Mouse (Mus musculus) intestine, embryonic 15.5 days (tissue): ENCODE results near the gene Cc2d1a. TPM values are rescaled to one million over a fixed set of nuclear protein-coding genes. Genes with fewer than 3 reads are reported as not detected.

Source experiments
- ATAC-seq: fragments of 200-750 bp; cut with Nextera tagmentation; 2 replicates; pipeline ENCODE4 v1.8.0; 2017; ENCODE audit warnings: moderate TSS enrichment, moderate library complexity
- H3K27ac ChIP-seq: fragments of 300-500 bp; sonication (generic); 2 replicates; pipeline ENCODE4 v1.5.1; 2015; ENCODE audit warnings: mild to moderate bottlenecking, inconsistent platforms
- H3K27me3 ChIP-seq: fragments of 300-500 bp; sonication (generic); replicated peaks from 2 replicates; pipeline ENCODE4 v1.6.1; 2015; ENCODE audit warnings: inconsistent platforms
- H3K36me3 ChIP-seq: fragments of 300-500 bp; sonication (generic); 2 replicates; pipeline ENCODE4 v1.6.1; 2015; ENCODE audit warnings: inconsistent platforms
- H3K4me1 ChIP-seq: fragments of 300-500 bp; sonication (generic); replicated peaks from 2 replicates; pipeline ENCODE4 v1.6.1; 2015; ENCODE audit warnings: inconsistent platforms
- H3K4me2 ChIP-seq: fragments of 300-500 bp; sonication (generic); replicated peaks from 2 replicates; pipeline ENCODE4 v1.6.1; 2015; ENCODE audit warnings: mild to moderate bottlenecking, inconsistent platforms
- H3K4me3 ChIP-seq: fragments of 300-500 bp; sonication (generic); replicated peaks from 2 replicates; pipeline ENCODE4 v1.5.1; 2015; ENCODE audit warnings: inconsistent platforms
- H3K9ac ChIP-seq: fragments of 300-500 bp; sonication (generic); 2 replicates; pipeline ENCODE4 v1.6.1; 2015; ENCODE audit warnings: inconsistent platforms
- H3K9me3 ChIP-seq: fragments of 300-500 bp; sonication (generic); 2 replicates; pipeline ENCODE4 v1.6.1; 2016; ENCODE audit warnings: inconsistent platforms
- WGBS: fragments of 180-500 bp; shearing (Covaris S2); methylation state at CpG from one replicate; pipeline ENCODE4 v1.1.7; 2015; 5-methylcytosine and 5-hydroxymethylcytosine counted together
- polyA plus RNA-seq: library from polyadenylated mRNA; unstranded; fragments of >200 nt; fragmentation: Nextera tagmentation; extraction: Ambion mirVana; gene quantifications from 2 replicates; pipeline ENCODE4 v1.2.1, GENCODE M21; 2015

Gene Cc2d1a
- polyA plus RNA-seq, 1 experiment from 2014 or later, result 20.7 TPM

DNA sequence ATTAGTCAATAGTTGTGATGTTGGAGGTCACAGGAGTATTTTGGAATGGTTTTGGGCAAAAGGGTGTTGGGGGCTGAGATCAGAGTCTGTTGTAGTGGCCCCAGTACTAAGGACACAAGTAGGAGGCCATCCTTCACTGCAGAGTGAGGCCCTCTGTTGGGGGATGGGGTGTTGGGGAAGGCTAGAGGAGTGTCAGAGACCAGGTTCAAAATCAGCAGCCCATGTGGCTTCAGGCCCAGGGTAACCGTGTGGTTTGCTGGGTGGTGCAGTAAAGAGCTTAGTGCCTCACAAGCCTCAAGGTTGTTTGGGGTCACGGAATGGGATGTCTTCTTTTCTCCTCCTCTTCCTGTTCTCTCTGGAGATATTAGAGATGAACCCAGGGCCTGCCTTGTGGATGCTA is 21.0 kb downstream of the Cc2d1a start:
- Histone ChIP-seq H3K4me2 (no peak overlapping the region), H3K4me3 (no peak overlapping the region), H3K36me3 (no peaks in the 10 kb centered on the region), H3K27ac (no peak overlapping the region), H3K9ac (no peak overlapping the region), H3K9me3 (no peaks in the 10 kb centered on the region), H3K27me3 (no peaks in the 10 kb centered on the region), H3K4me1 (0 out of 2 replicates have a peak, but pooled peaks cover 2% of the 10 kb centered on the region)
- ATAC-seq, result no peak
- 60% methylated on average over 2 of the region's 2 CpGs for WGBS

DNA sequence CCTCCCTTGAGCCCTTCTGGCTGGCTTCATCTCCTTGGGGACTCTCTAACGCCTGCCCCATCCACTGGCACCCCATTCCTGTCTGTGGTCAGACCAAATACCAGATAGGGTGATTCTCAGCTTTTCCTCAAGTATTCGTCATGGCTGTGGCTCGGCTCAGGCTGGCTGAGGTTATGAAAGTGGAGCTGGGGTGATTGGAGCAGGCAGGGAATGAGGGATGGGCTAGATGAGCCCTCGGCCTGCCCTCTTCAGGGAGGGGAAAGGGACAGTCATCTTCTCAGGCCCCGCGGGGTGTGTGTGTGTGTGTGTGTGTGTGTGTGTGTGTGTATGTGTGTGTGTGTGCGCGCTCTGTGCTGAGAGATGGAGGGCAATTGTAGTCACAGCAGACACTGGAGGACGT is 22.1 kb downstream of the Cc2d1a start, which contains the start of gene Podnl1:
Podnl1 (plus strand) TSS at position 334 of the 400 bp plus-strand sequence.
- no peak within 1 kb of the TSS for H3K4me3 ChIP-seq
- H3K4me1 ChIP-seq, result 0 out of 2 replicates have a peak, but pooled peaks cover 2% of the 10 kb centered on the region
- H3K27me3 ChIP-seq, result no peaks in the 10 kb centered on the region
- H3K36me3 ChIP-seq, result no peaks in the 10 kb centered on the region
- no peak within 1 kb of the TSS for H3K4me2 ChIP-seq
- peak; percentile 56 for ATAC-seq
- H3K9me3 ChIP-seq, result no peaks in the 10 kb centered on the region
- no peak within 1 kb of the TSS for H3K27ac ChIP-seq
- no peak within 1 kb of the TSS for H3K9ac ChIP-seq
- 41% methylated on average over 9 of the region's 9 CpGs for WGBS

DNA sequence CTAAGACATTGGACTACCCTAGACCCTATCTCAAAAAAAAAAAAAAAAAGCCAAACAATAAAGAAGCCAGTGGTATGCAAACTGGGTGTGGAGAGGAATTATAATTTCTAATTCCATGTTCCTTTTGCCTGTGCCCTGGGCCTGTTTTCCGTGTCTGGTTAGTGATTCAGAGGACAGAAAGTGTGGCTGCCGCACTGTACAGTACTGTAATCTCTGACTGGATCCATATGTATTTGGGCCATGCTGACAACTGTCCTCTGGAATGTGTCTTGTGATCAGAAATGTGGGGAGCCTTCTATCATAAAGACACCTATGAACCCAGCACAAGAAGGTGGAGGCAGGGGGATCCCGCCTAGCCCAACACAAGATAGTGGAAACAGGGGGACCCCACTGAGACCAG is 25.6 kb downstream of the Cc2d1a start:
- Histone ChIP-seq H3K27me3 (no peaks in the 10 kb centered on the region), H3K9ac (no peak overlapping the region), H3K4me3 (no peak overlapping the region), H3K27ac (no peak overlapping the region), H3K36me3 (no peaks in the 10 kb centered on the region), H3K4me2 (no peak overlapping the region), H3K4me1 (0 out of 2 replicates have a peak, but pooled peaks cover 2% of the 10 kb centered on the region), H3K9me3 (no peaks in the 10 kb centered on the region)
- 77% methylated on average over 3 of the region's 3 CpGs for WGBS
- no peak for ATAC-seq

DNA sequence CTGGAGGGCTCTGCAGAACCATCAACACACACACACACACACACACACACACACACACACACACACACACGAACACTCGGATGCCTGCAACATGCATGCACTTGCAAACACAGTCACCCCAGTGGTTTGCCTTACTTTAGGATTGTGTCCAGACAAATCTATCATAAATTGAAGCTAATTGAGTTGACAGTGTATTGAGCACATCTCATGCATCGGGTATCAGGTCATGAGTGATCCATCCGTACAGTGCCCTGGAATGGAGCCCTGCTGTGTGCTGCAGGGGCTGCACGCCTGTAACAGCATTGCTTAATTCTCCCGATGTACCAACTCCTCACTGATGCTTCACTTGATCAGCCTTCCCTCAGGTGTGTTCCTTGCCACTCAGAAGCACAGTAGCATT is 32.1 kb downstream of the Cc2d1a start:
- no peak overlapping the region for H3K4me3 ChIP-seq
- H3K4me1 ChIP-seq, result no peaks in the 10 kb centered on the region
- WGBS, result 88% methylated on average over 6 of the region's 6 CpGs
- H3K27me3 ChIP-seq, result no peaks in the 10 kb centered on the region
- no peaks in the 10 kb centered on the region for H3K36me3 ChIP-seq
- H3K9ac ChIP-seq, result no peak overlapping the region
- no peak overlapping the region for H3K27ac ChIP-seq
- no peak overlapping the region for H3K4me2 ChIP-seq
- no peaks in the 10 kb centered on the region for H3K9me3 ChIP-seq
- ATAC-seq, result no peak

DNA sequence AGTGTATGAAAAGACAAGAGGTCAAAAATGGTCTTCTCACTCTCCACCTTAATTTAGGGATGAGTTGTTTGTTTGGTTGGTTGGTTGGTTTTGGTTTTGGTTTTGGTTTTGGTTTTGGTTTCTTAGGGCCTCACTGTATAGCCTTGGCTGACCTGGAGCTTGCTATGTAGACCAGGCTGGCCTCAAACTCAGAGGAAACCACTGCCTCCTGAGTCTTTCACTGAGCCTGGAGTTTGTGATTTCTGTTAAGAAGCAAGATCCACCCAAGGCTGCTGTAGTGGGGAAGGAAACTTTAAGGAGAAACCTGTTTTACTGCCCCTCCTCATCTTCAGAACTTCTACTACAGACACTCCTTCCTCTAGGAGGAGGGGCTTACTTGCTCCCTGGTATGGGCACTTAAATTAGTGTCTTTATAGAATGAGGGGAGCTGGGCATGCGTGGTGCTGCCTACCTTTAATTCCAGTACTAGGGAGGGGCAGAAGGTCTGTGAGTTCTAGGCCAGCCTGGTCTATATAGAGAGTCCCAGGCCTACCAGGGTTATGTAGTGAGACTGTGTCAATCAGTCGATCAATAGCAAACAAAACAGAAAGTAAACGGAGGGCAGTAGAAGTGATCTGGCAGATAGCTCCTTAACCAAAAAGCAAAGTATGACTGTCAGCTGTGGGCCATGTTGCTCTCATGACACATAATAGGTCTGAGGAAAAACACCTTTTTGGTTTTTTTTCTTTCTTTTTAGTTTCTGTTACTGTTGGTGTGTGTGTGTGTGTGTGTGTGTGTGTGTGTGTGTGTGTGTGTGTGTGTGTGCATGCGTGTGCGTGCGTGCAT is 41.3 kb downstream of the Cc2d1a start:
- Histone ChIP-seq H3K27me3 (no peaks in the 10 kb centered on the region), H3K36me3 (peaks cover 5% of the 10 kb centered on the region; the same call in 1 of the 2 replicates), H3K4me2 (no peak overlapping the region), H3K27ac (no peak overlapping the region), H3K9me3 (no peaks in the 10 kb centered on the region), H3K9ac (no peak overlapping the region), H3K4me1 (peaks cover 18% of the 10 kb centered on the region), H3K4me3 (no peak overlapping the region)
- no peak for ATAC-seq
- WGBS, result 87% methylated on average over 6 of the region's 6 CpGs

DNA sequence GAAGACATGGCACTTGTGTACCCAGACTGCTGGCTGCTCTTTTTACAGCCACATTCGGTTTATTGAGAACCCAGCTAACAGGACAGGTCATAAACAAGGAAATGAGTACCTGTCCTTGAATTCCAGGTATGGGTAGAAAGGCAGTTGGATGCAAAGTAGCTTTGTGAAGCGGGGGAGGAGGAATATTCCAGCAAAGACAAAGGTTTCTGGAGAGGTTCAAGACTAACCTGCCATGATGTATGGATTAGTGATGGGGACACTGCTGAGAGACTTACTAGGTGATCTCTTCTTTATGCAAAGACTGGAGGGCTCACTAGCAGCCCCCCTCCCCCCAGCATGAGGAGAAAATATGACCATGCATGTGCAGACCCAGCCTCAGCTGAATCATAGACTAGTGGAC is 42.1 kb downstream of the Cc2d1a start:
- no peaks in the 10 kb centered on the region for H3K27me3 ChIP-seq
- H3K4me2 ChIP-seq, result no peak overlapping the region
- WGBS, result 69% methylated on average over 2 of the region's 2 CpGs
- no peak for ATAC-seq
- H3K4me1 ChIP-seq, result peaks cover 18% of the 10 kb centered on the region
- H3K27ac ChIP-seq, result no peak overlapping the region
- H3K36me3 ChIP-seq, result peaks cover 7% of the 10 kb centered on the region; the same call in 1 of the 2 replicates
- no peaks in the 10 kb centered on the region for H3K9me3 ChIP-seq
- H3K4me3 ChIP-seq, result no peak overlapping the region
- H3K9ac ChIP-seq, result no peak overlapping the region

DNA sequence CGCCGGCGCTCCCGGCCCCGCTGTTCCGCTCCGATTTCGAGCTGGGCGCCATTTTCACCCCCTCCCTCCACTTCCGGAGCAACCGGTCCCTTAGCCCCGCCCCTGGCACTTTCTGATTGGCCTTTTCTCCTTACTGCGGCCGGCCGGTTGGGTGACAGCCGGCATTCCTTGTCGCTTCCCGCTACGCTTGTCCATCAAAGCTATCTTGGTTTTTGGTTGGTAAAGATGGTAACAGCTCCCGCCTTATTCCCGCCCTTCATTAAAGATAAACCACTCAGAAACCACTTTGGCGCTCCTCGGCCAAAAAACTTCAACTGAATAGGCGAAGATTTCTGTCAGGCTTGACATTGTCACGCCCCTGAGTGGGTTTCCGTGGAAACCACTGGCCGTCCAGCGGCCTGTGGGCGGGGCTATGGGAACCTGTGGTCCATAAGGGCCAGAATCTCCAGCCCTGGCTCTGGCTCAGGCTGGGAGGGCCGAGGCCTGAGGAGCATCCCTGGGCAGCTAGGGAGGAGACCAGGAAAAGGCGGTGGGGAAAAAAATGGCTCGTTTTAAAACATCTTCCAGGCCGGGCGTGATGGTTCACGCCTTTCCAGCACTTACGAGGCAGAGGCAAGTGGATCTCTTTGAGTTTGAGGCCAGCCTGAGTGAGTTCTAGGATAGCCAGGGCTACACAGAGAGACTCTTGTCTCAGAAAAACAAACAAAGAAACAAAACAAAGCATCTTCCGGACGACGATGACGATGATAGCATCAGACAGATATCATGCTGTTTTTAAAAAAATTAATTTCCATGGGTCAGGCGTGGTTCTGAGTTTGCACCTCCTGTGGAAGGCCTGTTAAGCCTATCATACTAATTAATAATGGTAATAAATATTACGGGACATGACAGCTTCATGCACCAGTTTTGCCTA is 42.8 kb downstream of the Cc2d1a start, which contains the start of gene Dcaf15:
Dcaf15 (minus strand) TSS at position 72 of the 913 bp plus-strand sequence.
- H3K9me3 ChIP-seq, result no peaks in the 10 kb centered on the region
- peak within 1 kb of the TSS; percentile 86 for H3K27ac ChIP-seq
- peak; percentile 98 for ATAC-seq
- peaks cover 18% of the 10 kb centered on the region for H3K4me1 ChIP-seq
- no peaks in the 10 kb centered on the region for H3K27me3 ChIP-seq
- peaks cover 9% of the 10 kb centered on the region; the same call in 1 of the 2 replicates for H3K36me3 ChIP-seq
- H3K4me2 ChIP-seq, result peak within 1 kb of the TSS; percentile 76
- 8% methylated on average over 42 of the region's 42 CpGs for WGBS
- peak within 1 kb of the TSS; percentile 78 for H3K4me3 ChIP-seq
- peak within 1 kb of the TSS; percentile 79 for H3K9ac ChIP-seq

DNA sequence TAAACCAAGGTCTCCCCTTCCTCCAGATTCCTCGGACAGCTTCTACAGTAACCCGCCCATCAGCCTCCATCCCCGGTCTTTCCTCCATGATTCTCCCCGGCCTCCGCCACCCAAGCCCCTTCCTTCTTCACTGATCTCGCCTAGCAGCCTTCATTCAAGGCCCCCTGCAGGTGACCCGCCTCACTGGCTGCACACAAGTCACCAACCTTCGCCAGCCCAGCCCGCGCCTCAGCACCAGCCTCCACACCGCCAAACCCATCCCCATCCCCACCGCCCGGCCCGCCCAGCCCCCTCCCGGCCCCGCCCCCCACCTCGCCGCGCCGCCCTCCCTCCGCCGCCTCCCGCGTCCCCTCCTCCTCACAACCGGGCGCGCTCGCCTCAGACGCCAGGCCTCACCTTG is 43.5 kb downstream of the Cc2d1a start:
- Histone ChIP-seq H3K27ac (peak overlapping the region; percentile 86), H3K27me3 (no peaks in the 10 kb centered on the region), H3K4me2 (peak overlapping the region; percentile 76), H3K4me1 (peaks cover 18% of the 10 kb centered on the region), H3K9me3 (no peaks in the 10 kb centered on the region), H3K4me3 (peak overlapping the region; percentile 78), H3K9ac (peak overlapping the region; percentile 79), H3K36me3 (peaks cover 10% of the 10 kb centered on the region; the same call in 1 of the 2 replicates)
- under 1% methylated on average over 22 of the region's 29 CpGs for WGBS
- ATAC-seq, result peak; percentile 77

DNA sequence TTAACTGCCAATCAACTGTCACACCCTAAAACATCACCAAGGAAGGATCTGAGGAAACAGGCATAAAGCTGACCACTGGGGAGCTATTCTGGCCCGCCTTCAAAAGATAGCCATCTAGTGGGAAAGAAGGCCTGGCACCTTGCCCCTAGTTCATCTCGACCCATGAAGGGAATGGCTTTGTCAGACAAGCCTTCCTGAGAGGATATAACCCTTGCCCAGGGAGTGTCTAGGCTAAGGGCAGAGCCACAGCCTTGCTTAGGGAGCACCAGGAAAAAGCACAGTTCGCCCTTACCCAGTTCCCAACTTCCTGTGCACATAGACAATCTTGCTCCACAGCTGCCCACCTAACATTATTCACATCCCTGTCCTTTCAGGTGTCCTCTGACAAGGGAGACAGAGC is 44.1 kb downstream of the Cc2d1a start:
- WGBS, result 30% methylated on average over 3 of the region's 3 CpGs
- H3K9ac ChIP-seq, result peak overlapping the region; percentile 79
- peak overlapping the region; percentile 78 for H3K4me3 ChIP-seq
- ATAC-seq, result peak; percentile 24; the same call in 1 of the 2 replicates
- peak overlapping the region; percentile 76 for H3K4me2 ChIP-seq
- peaks cover 11% of the 10 kb centered on the region for H3K36me3 ChIP-seq
- H3K9me3 ChIP-seq, result no peaks in the 10 kb centered on the region
- H3K27me3 ChIP-seq, result no peaks in the 10 kb centered on the region
- peak overlapping the region; percentile 86 for H3K27ac ChIP-seq
- H3K4me1 ChIP-seq, result peaks cover 18% of the 10 kb centered on the region

DNA sequence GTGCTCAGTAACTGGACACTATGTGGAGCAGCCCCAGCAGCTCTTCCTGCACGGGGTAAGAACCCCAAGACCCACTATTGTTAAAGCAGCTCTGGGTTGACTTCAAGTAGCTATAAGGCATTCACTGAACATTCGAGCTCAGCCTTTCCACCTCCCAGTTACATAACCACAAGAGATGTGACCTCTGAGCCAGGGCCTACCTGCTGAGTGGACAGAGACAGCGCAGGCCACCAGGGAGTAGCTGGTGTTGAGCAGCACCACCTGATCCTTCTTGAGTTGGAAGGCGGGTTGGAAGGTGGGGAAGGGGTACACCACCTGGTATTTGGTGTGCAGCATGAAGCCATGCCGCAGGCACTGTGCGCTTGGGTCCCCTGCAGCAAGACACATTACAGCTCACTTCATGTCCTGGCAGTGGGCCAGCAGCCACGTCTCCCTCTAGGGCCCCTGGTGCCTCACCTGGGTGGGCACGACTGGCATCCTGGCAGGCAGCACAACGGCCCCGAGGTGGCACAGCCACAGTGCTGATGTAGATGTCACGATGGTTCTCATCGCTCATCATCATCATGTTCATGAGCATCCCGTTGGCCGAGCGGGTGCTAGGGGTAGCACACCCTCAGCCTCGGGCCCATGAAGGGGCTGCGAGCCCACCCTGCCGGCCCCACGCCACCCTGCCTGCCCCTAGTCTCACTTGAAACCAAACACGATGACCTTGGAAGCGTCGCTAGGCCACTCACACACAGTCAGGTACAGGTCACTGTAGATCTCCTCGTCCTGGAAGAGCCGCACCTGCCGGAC is 46.1 kb downstream of the Cc2d1a start:
- H3K27ac ChIP-seq, result no peak overlapping the region
- H3K9me3 ChIP-seq, result no peaks in the 10 kb centered on the region
- no peaks in the 10 kb centered on the region for H3K27me3 ChIP-seq
- H3K4me3 ChIP-seq, result no peak overlapping the region
- no peak overlapping the region for H3K9ac ChIP-seq
- no peak for ATAC-seq
- peaks cover 30% of the 10 kb centered on the region for H3K36me3 ChIP-seq
- H3K4me2 ChIP-seq, result no peak overlapping the region
- peaks cover 18% of the 10 kb centered on the region for H3K4me1 ChIP-seq
- 90% methylated on average over 25 of the region's 25 CpGs for WGBS

DNA sequence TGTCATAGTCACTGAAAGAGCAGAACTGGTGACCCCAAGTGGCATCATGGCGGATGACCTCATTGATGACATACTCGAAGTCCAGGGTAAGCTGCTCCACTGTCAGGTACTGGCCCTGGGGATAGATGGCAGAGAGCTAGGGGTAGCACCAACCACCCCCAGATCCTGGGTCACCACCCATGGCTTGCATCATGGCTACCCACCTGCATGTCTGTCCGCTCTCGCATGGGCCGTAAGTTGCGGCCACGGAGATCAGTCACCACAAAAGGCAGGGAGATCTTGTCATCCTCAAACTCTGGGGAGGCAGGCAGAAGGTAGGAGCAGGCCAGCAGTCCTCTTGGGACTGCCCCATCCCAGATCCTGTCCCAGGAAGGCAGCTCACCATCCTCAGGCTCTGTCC is 49.4 kb downstream of the Cc2d1a start:
- Histone ChIP-seq H3K4me2 (no peak overlapping the region), H3K9ac (no peak overlapping the region), H3K27me3 (no peaks in the 10 kb centered on the region), H3K36me3 (peaks cover 46% of the 10 kb centered on the region), H3K27ac (no peak overlapping the region), H3K9me3 (no peaks in the 10 kb centered on the region), H3K4me1 (peaks cover 7% of the 10 kb centered on the region), H3K4me3 (no peak overlapping the region)
- 94% methylated on average over 7 of the region's 7 CpGs for WGBS
- ATAC-seq, result no peak
